Mouse (Mus musculus) bone marrow macrophage, adult 2 months (primary cell): ENCODE results near the gene Efna5.

Experiments used
- CTCF ChIP-seq: IDR thresholded peaks from 2 replicates; pipeline ENCODE4 v1.5.1; 2012; ENCODE audit warnings: low read depth, mild to moderate bottlenecking, low read length, moderate library complexity
- POLR2A ChIP-seq: IDR thresholded peaks from 2 replicates; pipeline ENCODE4 v1.6.1; 2012; ENCODE audit warnings: mild to moderate bottlenecking, low read depth, low read length, borderline replicate concordance

GRCm38 (mm10) chr17:62608145-62608544 is 273.0 kb downstream of the Efna5 start:
- TF ChIP-seq CTCF, result no peak
- no peak for TF ChIP-seq POLR2A
